Mouse (Mus musculus) G1E (cell line): Measurements from ENCODE around the gene Hacl1.

Experiments used
- CTCF ChIP-seq: IDR thresholded peaks from 2 replicates; pipeline ENCODE4 v1.5.1; 2012; ENCODE audit warnings: low read depth, low read length, inconsistent platforms, mixed read lengths
- TAL1 ChIP-seq: conservative IDR thresholded peaks from 2 replicates; pipeline ENCODE4 v1.6.1; 2012; ENCODE audit warnings: low read depth, low read length, inconsistent platforms, mixed read lengths

GRCm38 (mm10) chr14:31685680-31686079 is 44.6 kb upstream of the Hacl1 start:
- TF ChIP-seq CTCF = no peak
- TF ChIP-seq TAL1 = no peak
